Mouse (Mus musculus) activated CD4-positive, CD25-positive, alpha-beta regulatory T cell, adult 4 months (primary cell): ENCODE results near the gene Agap2. TPM values are rescaled to one million over a fixed set of nuclear protein-coding genes. Genes with fewer than 3 reads are reported as not detected.

Source experiments
- ATAC-seq: one replicate; pipeline ENCODE4 v1.8.0; 2017
- polyA plus RNA-seq, 2 experiments: library from polyadenylated mRNA; unstranded; fragments of 100-300 nt; shearing (Covaris generic); gene quantifications; one replicate each; pipeline ENCODE4 v1.2.1; 2017

Agap2 gene
- polyA plus RNA-seq, result 10 to 100 TPM; 20.4 to 29.9 TPM

GRCm38 (mm10) chr10:127075080-127075479, at the start of gene Agap2:
Gene Agap2 (plus strand): TSS chr10:127075284.
- peak; percentile 79 for ATAC-seq

- ATAC-seq, result peak; percentile 84
These were observed 44.5 kb upstream of the Agap2 start, which contains the start of gene Tsfm for GRCm38 (mm10) chr10:127030336-127031296. Gene Tsfm (minus strand): TSS chr10:127030840.

GRCm38 (mm10) chr10:127033301-127033741, 41.8 kb upstream of the Agap2 start:
- no peak for ATAC-seq

- ATAC-seq, result no peak
These were observed 38.8 kb upstream of the Agap2 start for GRCm38 (mm10) chr10:127036273-127036672.

- no peak for ATAC-seq
These were observed 37.4 kb upstream of the Agap2 start for GRCm38 (mm10) chr10:127037641-127038040.

GRCm38 (mm10) chr10:127040569-127041214, 34.4 kb upstream of the Agap2 start:
- ATAC-seq, result no peak

GRCm38 (mm10) chr10:127041274-127041766, 33.8 kb upstream of the Agap2 start, which contains the start of the genes Mettl1 and Eef1akmt3:
Gene Mettl1 (plus strand): TSS chr10:127041414.
Gene Eef1akmt3 (minus strand): TSS chr10:127041513.
- peak; percentile 34 for ATAC-seq

- peak; percentile 75 for ATAC-seq
These were observed 33.2 kb upstream of the Agap2 start for GRCm38 (mm10) chr10:127041774-127042338.

- ATAC-seq, result no peak
These were observed 32.5 kb upstream of the Agap2 start for GRCm38 (mm10) chr10:127042468-127043115.

- ATAC-seq, result no peak
These were observed 31.9 kb upstream of the Agap2 start for GRCm38 (mm10) chr10:127043187-127043586.

GRCm38 (mm10) chr10:127047954-127048353, 27.1 kb upstream of the Agap2 start, which contains the start of gene Cyp27b1:
Gene Cyp27b1 (plus strand): TSS chr10:127048250.
- no peak for ATAC-seq

GRCm38 (mm10) chr10:127048608-127049394, 26.3 kb upstream of the Agap2 start:
- no peak for ATAC-seq

- peak; percentile 57 for ATAC-seq
These were observed 25.5 kb upstream of the Agap2 start for GRCm38 (mm10) chr10:127049395-127050118.

- ATAC-seq, result peak; percentile 19
These were observed 25.0 kb upstream of the Agap2 start for GRCm38 (mm10) chr10:127050119-127050474.

- no peak for ATAC-seq
These were observed 20.4 kb upstream of the Agap2 start for GRCm38 (mm10) chr10:127054646-127055045.

GRCm38 (mm10) chr10:127055406-127055805, 19.7 kb upstream of the Agap2 start:
- ATAC-seq, result no peak

- ATAC-seq, result no peak
These were observed 18.6 kb upstream of the Agap2 start for GRCm38 (mm10) chr10:127056490-127056889.

- ATAC-seq, result peak; percentile 58
These were observed 16.9 kb upstream of the Agap2 start for GRCm38 (mm10) chr10:127058161-127058560.

- no peak for ATAC-seq
These were observed 16.4 kb upstream of the Agap2 start for GRCm38 (mm10) chr10:127058708-127059107.

- ATAC-seq, result no peak
These were observed 15.7 kb upstream of the Agap2 start for GRCm38 (mm10) chr10:127059174-127059967.
